Mouse (Mus musculus): ENCODE measurements around the gene Sqor.

Sqor gene

GRCm38 (mm10) chr2:122784701-122785100 lies 19.7 kb downstream of the Sqor start:
- no peak for DNase-seq (ENCODE audit: low read depth, low spot score)

GRCm38 (mm10) chr2:122786167-122786566 lies 21.1 kb downstream of the Sqor start:
- no peak for DNase-seq (ENCODE audit: low read depth, low spot score)

- DNase-seq (ENCODE audit: low read depth, low spot score), result no peak
Measured at GRCm38 (mm10) chr2:122789311-122789710, 24.3 kb downstream of the Sqor start.

GRCm38 (mm10) chr2:122789730-122790129 lies 24.7 kb downstream of the Sqor start:
- DNase-seq (ENCODE audit: low read depth, low spot score), result no peak

GRCm38 (mm10) chr2:122804392-122804791 lies 39.4 kb downstream of the Sqor start:
- DNase-seq (ENCODE audit: low read depth, low spot score), result no peak

- DNase-seq (ENCODE audit: low read depth, low spot score), result no peak
Measured at GRCm38 (mm10) chr2:122806040-122806439, 41.0 kb downstream of the Sqor start.

GRCm38 (mm10) chr2:122809027-122809426 lies 44.0 kb downstream of the Sqor start:
- DNase-seq (ENCODE audit: low read depth, low spot score), result no peak

- DNase-seq (ENCODE audit: low read depth, low spot score), result no peak
Measured at GRCm38 (mm10) chr2:122816986-122817385, 51.9 kb downstream of the Sqor start.

GRCm38 (mm10) chr2:122821246-122821645 lies 56.2 kb downstream of the Sqor start:
- DNase-seq (ENCODE audit: low read depth, low spot score), result no peak

GRCm38 (mm10) chr2:122825406-122826236 lies 60.6 kb downstream of the Sqor start:
- no peak for DNase-seq (ENCODE audit: low read depth, low spot score)

GRCm38 (mm10) chr2:122826302-122826701 lies 61.3 kb downstream of the Sqor start:
- no peak for DNase-seq (ENCODE audit: low read depth, low spot score)

- DNase-seq (ENCODE audit: low read depth, low spot score), result no peak
Measured at GRCm38 (mm10) chr2:122854636-122855035, 89.6 kb downstream of the Sqor start.

GRCm38 (mm10) chr2:122855354-122855753 lies 90.3 kb downstream of the Sqor start:
- DNase-seq (ENCODE audit: low read depth, low spot score), result no peak
